Mouse (Mus musculus) adrenal gland, adult (tissue): ENCODE measurements around the gene Sipa1.

ENCODE experiments used
- DNase-seq, 2 experiments: peaks; one replicate each; pipeline ENCODE4 v3.0.0; 2022 to 2023; ENCODE audit warnings: low spot score in 1 of 2; ENCODE audit not compliant: inconsistent age in 2 of 2

Gene Sipa1

DNA sequence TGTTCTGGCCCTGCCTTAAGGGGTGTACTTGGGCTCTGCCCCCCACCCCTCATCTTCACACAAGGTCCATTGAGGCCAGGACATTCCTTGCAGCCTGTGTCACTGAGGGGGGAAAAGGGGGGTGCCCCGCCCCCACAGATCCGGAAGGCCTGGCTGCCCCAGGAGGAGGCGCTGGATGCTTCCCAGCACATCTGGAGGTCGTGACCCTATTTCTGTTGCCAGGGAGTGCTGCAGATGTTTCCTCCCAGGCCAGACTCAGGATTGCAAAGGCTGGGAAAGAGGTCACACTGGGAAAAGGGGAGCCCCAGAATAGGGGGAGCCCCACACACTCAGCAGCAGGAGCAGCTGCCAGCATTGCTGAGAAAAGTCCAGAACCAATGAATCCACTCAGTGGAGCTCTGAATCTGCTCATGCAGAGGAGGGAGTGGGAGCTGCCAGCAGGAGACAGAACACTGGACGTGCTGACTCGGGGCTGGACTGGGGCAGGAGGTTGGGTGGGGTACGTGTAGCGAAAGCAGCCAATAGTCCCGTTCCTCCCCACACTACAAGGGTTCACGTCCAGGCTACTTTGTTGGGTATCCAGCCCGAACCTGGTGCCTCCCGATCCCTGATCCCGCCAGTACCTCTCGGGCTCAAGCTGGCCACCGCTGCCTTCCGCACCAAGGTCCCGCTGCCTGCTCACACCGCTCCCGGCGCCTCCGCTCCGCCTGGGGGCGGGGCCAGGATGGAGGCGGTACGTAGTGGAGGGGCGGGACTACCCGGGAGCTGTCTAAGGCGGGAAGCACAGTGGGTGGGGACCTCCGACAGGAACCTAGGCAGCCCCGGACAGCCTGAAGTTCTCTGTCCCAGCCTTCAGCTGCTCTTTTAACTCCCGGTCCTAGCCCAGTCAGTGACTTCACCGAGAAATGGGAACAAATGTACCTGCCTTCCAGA, at the start of gene Sipa1:
TSS of gene Sipa1 (minus strand) at position 727 of the 933 bp plus-strand sequence.
- DNase-seq: peak; percentile 97 to 99

DNA sequence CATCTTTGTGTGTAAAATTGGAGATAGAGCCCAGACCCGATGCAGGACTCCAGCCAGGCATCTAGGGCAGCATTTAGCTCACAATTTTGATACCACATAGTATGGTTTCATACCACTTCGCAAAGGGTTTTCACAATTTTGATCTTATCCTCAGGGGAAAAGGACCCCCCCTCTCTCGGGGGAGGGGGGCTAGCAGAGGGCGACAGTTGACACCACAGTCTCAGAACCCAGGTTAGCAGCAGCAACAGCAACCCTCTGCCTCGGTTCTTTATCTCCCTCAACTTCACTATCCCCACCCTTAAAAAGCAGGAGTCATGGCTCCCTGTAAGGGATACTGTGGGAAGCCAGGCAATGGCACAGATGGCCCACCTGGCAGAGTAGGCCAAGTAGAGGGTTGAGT, 49.7 kb upstream of the Sipa1 start:
- no peak for DNase-seq

DNA sequence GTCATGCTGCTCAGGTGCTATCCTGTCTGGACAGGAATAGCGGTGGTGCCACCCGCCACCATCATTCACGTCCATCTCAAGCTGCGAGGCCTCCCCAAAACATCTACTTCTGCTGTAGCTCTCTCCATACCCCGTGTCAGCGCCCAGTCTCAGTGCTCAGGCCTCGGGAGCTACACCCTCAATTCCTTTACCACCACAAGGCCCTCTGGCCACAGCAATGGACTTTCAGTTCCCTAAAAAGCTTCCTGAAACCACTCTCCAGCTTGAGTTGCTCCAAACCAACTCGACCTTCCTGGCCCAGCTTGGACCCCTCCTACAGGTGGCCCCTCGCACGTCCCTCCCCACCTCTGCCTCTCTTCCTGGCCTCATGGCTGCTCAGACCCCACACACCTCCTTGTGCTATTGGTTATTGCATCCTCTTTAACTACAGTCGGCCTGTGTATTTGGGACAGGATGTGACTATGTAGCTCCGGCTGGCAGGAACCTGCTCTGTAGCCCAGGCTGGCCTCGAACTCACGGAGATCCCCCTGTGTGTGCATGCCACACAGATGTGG, 48.5 kb upstream of the Sipa1 start:
- peak in 1 of 2 experiments; percentile 36 for DNase-seq

DNA sequence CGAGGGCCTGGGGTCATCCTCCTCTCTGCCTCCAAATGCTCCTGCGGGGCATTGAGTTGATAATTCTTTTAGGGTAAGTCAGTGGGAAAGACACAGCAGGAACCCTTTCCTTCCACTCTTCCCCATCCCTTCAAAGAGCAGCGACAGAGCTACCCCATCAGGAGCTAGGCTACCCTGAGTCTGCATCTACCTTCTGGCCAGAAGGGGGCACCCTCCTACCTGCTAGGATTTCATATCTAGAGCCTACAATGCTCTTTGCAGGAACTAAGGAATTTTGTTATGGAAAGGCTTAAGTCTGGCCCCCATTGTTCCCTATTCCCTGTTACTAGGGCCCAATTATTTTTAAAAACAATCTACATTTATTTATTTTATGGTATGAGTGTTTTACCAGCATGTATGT, 47.7 kb upstream of the Sipa1 start:
- peak; percentile 76 to 89 for DNase-seq

DNA sequence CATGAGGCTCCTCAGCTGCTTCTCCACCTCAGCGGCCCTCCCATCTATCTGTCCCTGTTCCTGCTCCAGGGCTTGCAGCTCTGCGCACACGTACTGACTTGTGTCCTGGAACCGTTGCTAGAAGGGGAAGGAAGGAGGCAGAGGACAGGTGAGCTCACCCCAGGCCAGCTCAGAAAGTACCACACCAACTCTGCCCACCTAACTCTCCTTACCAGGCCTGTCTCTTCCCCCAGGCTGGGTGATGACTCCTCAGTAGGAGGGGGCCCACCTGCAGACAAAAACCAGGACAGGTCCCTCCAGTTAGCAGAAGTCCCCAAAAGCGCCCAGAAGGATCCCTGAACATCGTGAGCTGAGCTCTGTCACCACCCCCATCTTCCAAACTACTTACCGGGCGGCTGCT, 47.1 kb upstream of the Sipa1 start:
- DNase-seq: no peak

DNA sequence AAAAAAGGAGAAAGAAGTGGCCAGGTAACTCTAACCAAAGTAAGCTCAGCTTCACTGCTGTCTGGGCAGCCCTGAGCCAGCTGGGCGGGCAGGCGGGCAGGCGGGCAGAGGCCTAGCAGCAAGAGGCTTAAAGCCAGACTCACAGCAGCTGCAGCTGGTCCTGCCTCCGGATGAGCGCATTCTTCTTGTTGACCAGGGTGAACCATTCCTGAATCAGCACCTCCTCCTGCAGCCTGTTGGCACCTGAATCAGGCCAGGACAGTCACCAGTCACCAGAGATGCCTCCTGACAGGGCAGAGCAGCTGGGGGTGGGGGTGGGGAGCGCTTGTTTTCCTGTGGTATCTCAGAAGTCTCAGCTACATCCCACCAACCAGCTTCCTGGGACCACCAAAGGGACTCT, 46.6 kb upstream of the Sipa1 start:
- DNase-seq: no peak

DNA sequence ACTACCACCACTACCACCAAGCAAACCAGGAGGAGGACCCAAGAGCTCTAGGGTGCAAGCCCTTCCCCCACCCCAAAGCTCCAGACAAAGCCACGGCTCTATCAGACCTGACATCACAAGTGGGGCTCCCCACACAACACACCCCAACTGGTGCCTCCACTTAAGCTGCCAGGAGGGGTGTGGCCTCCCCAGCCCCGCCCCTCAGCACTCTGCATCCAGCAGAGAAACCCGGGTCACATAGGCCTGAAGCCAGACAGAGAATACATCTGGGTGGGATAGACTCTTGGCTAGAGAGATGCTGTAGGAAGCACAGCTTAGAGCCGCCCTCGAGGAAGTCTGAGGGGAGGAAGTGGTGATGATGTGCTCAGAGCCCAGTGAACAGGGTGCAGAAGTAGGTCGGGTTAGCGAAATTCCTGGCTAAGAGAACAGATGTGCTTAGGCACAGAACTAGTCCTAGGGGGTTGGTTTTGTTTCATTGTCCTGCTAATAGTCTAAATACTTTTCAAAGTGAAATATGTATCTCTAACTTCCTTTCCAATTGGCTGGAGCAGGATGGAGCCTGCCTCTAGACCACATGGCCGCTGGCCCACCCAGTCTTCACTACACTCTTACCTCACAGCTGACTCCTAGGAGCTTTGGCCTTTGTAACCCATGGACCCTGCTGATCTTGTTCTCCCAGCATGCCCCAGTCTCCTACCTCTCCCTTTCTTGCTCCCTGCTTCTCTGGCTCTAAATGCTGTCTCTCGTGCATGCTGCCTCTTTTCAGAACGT, 41.5 kb upstream of the Sipa1 start:
- DNase-seq: no peak

DNA sequence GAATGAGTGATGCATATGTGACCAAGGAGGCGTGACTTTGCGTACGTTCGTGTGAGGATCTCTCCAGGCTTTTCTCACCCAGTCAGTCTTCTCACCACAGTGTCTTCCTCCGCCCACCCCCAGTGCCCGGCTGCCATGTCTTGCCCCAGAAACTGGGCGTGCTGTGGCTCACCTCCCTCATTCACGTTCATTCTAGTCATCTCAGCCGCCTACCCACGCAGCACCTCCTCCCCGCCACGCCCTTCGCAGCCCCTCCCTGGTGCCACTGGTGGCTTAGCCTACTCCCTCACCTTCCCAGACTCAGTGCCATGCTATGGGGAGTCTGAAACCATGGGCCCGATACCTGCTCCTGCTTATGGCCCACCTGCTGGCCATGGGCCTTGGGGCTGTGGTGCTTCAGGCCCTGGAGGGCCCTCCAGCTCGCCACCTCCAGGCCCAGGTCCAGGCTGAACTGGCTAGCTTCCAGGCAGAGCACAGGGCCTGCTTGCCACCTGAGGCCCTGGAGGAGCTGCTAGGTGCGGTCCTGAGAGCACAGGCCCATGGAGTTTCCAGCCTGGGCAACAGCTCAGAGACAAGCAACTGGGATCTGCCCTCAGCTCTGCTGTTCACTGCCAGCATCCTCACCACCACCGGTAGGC, 40.8 kb upstream of the Sipa1 start, which contains the start of gene Kcnk7:
TSS of gene Kcnk7 (plus strand) at position 205 of the 638 bp plus-strand sequence.
- no peak for DNase-seq

DNA sequence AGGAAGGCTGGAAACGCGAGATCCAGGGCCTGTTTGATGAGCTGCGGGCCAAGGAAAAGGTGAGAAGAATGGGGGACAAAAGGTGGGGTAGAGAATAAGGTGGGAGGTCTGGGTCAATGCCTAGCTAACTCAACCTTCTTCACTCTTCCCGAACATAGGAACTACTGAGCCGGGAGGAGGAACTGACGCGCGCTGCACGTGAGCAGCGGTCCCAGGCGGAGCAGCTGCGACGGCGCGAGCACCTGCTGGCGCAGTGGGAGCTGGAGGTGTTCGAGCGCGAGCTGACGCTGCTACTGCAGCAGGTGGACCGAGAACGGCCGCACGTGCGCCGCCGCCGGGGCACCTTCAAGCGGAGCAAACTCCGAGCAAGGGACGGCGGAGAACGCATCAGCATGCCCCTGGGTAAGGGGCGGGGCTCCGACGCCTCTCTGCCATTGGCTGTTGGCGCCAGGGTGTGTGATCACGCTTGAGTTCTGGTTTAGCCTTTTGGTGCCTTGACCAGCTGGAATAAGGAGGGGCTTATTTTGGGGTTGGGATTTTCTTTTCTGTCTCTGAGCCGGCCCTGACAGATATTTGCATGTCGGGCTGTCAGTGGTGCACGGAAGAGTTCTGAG, 32.4 kb upstream of the Sipa1 start:
- DNase-seq: no peak

DNA sequence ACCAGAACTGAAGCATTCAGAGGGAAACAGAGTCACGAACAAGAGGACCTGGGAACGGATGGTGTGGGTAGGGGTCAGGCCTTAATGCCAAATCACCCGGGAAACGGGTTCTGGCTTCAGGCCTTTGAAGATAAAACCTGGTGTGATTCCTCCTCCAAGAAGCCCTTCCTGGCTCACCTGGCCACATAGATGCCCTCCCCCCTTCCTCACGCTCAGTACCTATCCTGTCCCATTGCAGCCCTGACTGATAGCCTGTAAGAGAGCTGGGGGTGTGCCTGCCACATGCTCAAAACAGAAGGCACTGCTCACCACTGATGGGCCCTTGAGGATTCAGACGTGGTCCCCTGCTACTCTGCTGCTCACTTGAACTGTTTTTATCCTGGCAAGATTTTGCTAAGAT, 30.3 kb upstream of the Sipa1 start:
- DNase-seq: no peak

DNA sequence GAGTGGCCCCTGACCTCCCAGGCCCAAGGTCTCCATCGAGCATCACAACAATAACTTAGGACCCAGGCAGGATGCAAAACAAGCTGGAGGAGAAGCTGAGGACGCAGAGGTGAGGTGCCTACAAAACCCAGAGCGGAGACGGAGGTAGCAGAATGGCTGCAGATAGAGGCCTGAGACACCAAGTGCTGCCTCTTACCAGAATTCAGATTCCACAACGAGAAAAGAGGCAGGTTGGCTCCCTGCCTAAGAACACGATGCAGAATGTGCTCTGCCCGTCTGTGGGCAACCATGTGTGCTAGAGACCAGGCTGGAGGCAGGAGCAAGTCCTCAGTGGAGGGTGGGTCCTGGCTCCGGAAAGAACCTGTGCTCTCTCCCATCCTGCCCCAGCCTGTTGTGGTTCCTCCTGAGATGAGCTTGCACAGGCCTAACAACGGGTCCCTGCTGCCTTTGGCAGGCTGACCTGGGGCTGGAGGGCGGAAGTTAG, 29.4 kb upstream of the Sipa1 start:
- peak in 1 of 2 experiments; percentile 51 for DNase-seq

DNA sequence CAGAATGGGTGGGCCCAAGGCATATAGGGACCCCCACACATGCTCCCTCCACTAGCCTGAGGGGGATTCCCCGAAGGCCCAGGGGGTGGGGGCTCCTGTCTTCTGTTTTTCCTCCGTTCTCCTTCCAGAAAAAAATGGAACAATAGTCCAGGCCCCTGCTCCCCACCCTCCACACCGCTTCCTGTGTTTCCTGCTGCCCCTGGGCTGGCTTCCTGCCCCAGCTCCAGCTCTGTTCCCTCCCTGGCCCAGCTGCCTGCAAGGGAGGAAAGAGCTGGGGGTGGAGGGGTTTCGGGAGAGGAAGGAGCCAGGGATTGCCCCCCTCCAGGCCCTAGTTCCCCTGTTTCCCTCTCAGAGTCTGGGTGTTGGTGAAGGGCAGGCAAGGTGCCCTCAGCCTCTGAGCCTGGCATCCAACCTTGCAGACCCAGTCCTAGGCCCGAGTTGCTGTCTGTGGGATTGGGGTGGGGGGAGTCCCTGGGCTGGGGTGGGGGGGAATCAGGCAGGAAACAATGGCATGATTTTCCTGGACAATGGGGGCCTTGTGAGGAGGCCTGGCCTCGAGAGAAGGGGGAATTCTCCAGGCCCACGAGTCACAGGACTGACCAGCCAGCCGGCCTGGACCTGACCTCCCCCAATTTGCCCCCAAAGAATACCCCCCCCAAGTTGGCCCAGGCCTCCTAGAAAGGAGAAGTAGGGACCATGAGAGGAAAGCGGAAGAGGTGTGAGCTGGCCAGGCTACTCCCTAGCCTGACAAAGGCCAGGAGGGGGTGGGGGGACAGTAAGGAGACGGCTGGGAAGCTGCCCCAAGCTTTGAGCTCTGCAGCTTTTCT, 28.8 kb upstream of the Sipa1 start:
- peak; percentile 59 to 78 for DNase-seq

DNA sequence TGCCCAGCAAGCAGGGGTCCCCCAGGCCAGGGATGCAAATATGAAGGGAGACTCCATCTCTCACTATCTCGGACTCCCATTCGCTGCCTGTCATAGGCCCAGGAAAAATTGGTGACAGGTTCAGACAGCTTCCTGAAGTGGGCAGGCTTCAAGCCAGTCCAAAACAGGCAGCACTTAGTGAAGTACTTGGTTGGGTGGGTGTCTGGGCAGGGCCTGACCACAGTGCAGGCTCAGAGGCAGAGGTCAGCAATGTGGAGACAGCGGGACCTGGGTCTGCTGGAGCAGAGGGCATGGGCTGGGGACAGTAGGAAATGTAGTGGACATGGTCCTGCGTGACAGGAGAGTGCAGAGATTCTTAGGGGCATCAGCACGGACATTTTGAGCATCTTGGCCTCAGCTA, 28.1 kb upstream of the Sipa1 start:
- no peak for DNase-seq

DNA sequence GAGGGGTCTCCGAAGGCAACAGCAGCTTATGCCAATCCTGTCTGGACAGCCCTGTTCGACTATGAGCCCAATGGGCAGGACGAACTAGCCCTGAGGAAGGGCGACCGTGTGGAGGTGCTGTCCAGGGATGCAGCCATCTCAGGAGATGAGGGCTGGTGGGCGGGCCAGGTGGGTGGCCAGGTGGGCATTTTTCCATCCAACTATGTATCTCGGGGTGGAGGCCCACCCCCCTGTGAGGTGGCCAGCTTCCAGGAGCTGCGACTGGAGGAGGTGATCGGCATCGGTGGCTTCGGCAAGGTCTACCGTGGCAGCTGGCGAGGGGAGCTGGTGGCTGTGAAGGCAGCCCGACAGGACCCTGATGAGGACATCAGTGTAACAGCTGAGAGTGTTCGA, 26.8 kb upstream of the Sipa1 start:
- peak in 1 of 2 experiments; percentile 50 for DNase-seq

DNA sequence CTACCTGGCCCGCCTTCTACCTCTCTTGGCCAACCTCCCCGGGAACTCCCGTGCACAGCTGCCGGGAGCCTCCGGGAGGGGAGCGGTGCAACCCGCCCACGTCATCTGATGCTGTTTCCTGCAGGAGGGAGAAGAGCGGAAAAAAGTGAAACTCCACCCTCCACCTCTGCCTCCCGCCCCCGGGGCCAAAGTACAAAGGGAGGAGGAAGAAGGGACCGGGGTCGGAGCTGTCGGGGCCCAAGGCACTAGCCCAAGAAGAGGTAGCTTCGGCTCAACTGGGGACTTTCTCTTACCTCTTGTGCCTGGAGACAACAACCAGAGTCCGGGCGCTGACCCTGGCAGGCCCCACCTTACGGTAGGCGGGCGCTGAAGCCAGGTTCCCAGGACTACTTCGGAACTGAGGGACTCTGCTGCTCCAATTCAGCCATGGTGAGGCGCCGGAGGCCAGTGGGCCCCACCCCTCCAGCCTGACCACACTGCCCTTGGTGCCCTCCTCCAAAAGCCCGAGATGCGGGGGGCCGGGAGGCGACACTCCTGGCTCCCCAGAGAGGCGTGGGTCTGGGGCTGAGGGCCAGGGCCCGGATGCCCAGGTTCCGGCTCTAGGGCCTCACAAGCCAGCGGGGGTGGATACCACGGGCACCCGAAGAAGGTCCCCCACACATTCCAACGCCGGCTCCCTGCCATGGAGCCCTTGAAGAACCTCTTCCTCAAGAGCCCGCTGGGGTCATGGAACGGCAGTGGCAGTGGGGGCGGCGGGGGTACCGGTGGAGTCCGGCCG, 26.2 kb upstream of the Sipa1 start:
- DNase-seq: peak; percentile 93 to 97

DNA sequence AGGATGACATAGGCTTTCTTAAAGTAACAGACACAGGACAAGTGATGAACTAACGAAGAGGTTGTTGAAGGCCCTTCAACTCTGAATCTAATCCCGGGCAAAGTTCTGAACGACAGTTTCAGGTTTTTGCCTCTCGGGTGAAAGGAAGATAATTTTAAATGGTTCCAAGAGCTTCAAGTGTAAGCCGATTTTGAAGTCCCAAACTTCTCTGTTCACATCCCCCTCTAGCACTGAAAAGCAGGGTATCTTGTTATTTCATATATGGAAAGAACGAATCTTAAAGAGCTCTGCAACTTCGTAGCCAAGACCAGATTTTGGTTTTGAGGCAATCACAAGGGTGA, 25.6 kb upstream of the Sipa1 start:
- DNase-seq: no peak

DNA sequence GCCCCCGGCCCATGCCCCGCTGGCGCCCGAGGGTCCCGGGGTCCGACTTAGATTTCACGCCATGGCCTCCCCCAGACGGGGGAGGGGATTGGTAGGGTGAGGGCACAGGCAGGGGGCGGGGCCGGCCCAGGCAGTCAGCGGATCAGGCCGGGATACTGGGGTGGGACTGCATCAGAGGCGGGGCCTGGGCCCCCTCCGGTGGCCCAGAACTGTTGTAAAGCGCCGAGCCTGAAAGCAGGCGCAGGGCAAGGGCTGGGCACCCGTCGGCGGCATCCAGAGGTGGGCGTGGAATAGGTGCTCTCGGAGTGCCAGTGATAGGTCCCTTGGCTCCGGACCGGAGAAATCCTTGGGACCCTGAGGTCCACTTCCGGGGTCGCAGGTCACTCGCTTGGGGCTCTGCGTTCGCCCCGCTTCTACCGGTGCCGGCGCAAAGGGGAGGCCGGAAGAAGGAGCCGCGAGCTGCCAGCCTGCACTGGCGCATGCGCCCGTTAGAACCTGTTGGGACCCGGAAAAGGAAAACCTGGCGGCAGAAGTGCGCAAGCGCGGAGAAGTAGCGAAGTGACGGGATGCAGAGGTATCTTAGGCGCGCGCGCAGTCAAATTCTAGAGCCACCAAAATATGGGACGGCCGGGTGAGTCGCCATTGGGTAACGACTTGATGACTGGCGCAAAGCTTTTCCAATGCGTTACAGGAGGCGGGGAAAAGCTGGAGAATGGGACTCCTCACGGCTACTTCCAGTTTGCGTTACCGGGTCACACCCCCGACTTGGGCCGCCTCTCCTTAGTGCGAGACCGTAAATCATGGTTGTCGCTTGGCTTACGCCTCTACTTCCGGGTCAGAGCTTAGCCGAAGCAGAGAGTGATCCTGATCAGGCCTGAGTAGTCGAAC, 24.9 kb upstream of the Sipa1 start, which contains the start of the genes Map3k11 and Pcnx3:
TSS of gene Map3k11 (plus strand) at position 543 of the 888 bp plus-strand sequence.
TSS of gene Pcnx3 (minus strand) at position 709 of the 888 bp plus-strand sequence.
- DNase-seq: peak; percentile 99

DNA sequence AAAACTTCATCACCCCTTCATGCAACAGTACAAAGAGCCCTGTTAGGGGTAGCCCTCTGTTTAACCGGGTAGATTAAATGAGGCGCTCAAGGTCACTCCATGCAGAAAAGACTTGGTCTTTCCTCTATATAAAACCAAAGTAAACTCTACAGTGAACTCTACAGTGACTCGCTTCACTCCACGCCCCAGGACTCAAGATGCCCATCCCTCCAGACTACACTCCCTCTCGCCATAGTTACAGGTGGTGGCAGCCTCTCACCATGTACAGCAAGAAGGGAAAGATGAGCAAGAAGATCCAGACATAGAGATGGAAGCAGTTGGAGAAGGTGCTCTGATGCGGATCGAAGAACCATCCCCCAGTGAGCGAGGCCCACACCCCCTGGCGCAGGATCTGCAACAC, 24.2 kb upstream of the Sipa1 start:
- peak in 1 of 2 experiments; percentile 55 for DNase-seq
